Mouse (Mus musculus): ENCODE results near the gene Kat8. TPM values are rescaled to one million over a fixed set of nuclear protein-coding genes. Genes with fewer than 3 reads are reported as not detected.
"Not testable (repeated sequence)": the region's sequence is repeated elsewhere in the genome, so short reads cannot be mapped to it uniquely, and the experiment has no call there.

Gene Kat8
- polyA plus RNA-seq, 1 experiment = 12.2 TPM

DNA sequence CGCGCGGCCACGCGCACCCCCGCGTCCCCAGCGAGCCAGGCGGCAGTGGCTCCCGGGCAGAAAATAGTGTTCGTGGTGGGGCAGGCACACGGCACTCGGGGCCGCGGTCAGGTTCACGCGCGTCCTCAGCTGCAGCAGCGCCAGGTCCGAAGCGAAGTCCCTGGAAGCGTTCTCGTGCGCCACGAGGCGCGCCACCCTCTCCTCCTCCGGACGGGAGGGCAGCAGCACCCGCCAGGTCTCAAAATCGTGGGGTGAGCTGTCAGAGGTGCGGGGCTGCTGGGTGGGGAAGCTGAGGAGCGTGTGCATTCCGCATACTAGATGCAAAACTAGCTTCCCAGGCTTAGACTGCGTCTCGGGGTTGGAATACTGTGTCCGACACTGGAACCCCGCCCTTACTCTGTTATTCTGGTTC, 23.4 kb downstream of the Kat8 start:
- no peak for DNase-seq
- peak overlapping the region; percentile 75 for H3K4me3 ChIP-seq (ENCODE audit: insufficient read depth, low read depth, low read length)
- peak overlapping the region; percentile 6; the same call in 1 of the 2 replicates for H3K27ac ChIP-seq (ENCODE audit: insufficient read depth, low read depth, low read length)
- WGBS = under 1% methylated on average over 38 of the region's 38 CpGs
- H3K4me1 ChIP-seq (ENCODE audit: control insufficient read depth, insufficient read depth, low read length) = peaks cover 36% of the 10 kb centered on the region
- no peaks in the 10 kb centered on the region for H3K36me3 ChIP-seq (ENCODE audit: control insufficient read depth, insufficient read depth, low read length)
- TF ChIP-seq POLR2A (IDR thresholded peaks at IDR 0.05; ENCODE audit: low read depth, low read length) (no peak), CTCF (conservative IDR thresholded peaks at IDR 0.05; ENCODE audit: insufficient read depth, insufficient read length, low read depth, low read length) (no peak)
- H3K27me3 ChIP-seq (replicated peaks; ENCODE audit: control insufficient read depth, insufficient read depth, low read length) = no peaks in the 10 kb centered on the region

DNA sequence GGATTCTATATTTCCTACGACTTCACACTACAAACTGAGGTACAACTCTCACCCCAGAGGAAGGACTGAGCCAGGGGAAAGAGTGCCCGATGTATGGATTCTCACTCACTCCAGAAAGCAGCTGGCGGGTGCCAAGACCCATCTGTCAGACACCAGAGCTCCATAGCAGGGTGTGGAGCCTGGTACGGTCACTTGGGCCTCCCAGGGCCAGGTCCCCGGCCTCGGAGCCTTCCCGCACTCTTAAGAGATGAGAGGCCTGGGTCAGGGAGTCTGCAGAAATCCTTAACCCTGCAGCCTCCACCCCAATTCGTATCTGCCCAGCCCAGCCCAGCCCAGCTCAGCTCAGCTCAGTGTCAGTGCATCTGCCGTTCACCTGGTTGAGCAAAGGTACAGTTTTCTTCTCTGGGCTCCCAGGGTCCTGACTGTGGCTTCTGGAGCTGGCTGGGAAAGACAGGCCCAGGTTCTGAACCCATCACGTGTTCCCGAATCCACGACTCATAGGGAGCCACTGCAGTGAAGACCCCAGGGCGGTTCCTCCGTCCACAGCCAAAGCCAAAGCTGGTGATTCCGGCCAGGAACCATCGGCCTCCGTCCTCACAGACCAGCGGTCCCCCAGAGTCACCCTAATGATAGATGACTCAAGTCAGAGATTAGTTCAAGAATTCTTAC, 24.0 kb downstream of the Kat8 start:
- H3K27me3 ChIP-seq (replicated peaks; ENCODE audit: control insufficient read depth, insufficient read depth, low read length) = no peaks in the 10 kb centered on the region
- TF ChIP-seq POLR2A (IDR thresholded peaks at IDR 0.05; ENCODE audit: low read depth, low read length) (no peak), CTCF (conservative IDR thresholded peaks at IDR 0.05; ENCODE audit: insufficient read depth, insufficient read length, low read depth, low read length) (no peak)
- H3K4me1 ChIP-seq (ENCODE audit: control insufficient read depth, insufficient read depth, low read length) = peaks cover 33% of the 10 kb centered on the region
- peak overlapping the region; percentile 75 for H3K4me3 ChIP-seq (ENCODE audit: insufficient read depth, low read depth, low read length)
- no peaks in the 10 kb centered on the region for H3K36me3 ChIP-seq (ENCODE audit: control insufficient read depth, insufficient read depth, low read length)
- DNase-seq = no peak
- 65% methylated on average over 18 of the region's 18 CpGs for WGBS
- H3K27ac ChIP-seq (ENCODE audit: insufficient read depth, low read depth, low read length) = no peak overlapping the region

DNA sequence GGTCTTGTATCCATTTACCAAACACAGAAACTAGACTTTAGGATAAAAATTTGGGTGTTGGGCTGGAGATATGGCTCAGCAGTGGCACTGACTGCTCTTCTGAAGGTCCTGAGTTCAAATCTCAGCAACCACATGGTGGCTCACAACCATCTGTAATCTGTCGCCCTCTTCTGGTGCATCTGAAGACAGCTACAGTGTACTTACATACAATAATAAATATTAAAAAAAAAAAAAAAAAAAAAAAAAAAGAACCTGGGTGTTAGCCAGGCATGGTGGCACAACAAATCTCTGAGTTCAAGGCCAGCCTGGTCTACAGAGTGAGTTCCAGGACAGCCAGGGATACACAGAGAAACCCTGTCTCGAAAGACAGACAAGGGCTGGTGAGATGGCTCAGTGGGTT, 29.8 kb downstream of the Kat8 start:
- not testable (repeated sequence) for H3K4me1 ChIP-seq (ENCODE audit: control insufficient read depth, insufficient read depth, low read length); H3K4me3 ChIP-seq (ENCODE audit: insufficient read depth, low read depth, low read length); DNase-seq; H3K27me3 ChIP-seq (replicated peaks; ENCODE audit: control insufficient read depth, insufficient read depth, low read length); H3K36me3 ChIP-seq (ENCODE audit: control insufficient read depth, insufficient read depth, low read length); H3K27ac ChIP-seq (ENCODE audit: insufficient read depth, low read depth, low read length)
- 46% methylated on average over 2 of the region's 2 CpGs for WGBS

DNA sequence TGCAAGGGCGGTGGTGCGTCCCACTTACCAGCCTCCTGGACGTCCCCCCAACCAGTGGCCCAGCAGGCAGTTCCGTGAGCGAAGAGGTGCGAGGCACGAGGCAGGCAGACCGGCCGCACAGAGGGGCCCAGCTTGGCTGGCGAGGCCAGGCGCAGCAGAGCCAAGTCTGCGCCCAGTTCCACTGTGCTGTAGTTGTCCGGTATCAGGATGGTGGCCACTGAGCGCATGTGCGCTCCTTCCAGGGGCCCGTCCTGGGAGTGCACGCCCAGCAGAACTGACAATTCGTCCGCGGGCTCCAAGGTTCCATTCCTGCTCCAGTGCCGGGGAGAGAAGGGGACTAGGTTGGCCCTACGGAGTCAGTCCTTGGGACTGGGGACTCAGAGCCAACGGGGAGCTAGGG, 32.3 kb downstream of the Kat8 start:
- DNase-seq = no peak
- no peaks in the 10 kb centered on the region for H3K36me3 ChIP-seq (ENCODE audit: control insufficient read depth, insufficient read depth, low read length)
- no peaks in the 10 kb centered on the region for H3K27me3 ChIP-seq (replicated peaks; ENCODE audit: control insufficient read depth, insufficient read depth, low read length)
- H3K4me3 ChIP-seq (ENCODE audit: insufficient read depth, low read depth, low read length) = no peak overlapping the region
- H3K27ac ChIP-seq (ENCODE audit: insufficient read depth, low read depth, low read length) = no peak overlapping the region
- TF ChIP-seq POLR2A (IDR thresholded peaks at IDR 0.05; ENCODE audit: low read depth, low read length) = no peak
- no peak for TF ChIP-seq CTCF (conservative IDR thresholded peaks at IDR 0.05; ENCODE audit: insufficient read depth, insufficient read length, low read depth, low read length)
- WGBS = 18% methylated on average over 23 of the region's 23 CpGs
- H3K4me1 ChIP-seq (ENCODE audit: control insufficient read depth, insufficient read depth, low read length) = no peaks in the 10 kb centered on the region

DNA sequence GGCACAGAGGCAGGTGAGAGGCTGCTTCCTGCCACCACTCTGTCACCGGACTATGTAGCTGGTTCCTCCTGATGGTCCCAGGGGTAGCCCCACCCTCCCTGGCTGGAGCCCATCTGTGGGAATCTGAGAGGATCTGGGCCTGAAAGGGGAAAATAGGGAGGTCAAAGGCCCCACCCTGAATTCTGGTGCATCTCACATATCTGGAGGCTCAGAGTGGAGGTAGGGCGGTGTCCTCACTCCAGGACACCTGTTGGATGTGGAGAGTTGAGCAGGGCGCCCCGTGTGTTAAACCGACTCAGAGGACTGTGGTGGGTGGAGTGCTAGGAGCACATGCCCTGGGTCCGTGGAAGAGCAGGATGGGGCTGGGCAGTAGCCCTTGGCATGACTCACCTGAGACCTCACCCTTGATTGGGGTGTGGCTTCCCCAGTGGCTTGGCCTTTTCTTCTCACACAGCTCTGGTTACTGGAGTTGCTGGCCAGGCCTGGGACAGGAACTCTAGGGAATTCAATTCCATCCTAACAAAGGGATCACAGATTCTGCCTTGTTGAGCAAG, 34.2 kb downstream of the Kat8 start, which contains the start of gene Prss36:
Gene Prss36, minus strand, starts transcription at position 256 of the 554 bp plus-strand sequence.
- no peak for DNase-seq
- H3K27ac ChIP-seq (ENCODE audit: insufficient read depth, low read depth, low read length) = no peak within 1 kb of the TSS
- no peaks in the 10 kb centered on the region for H3K4me1 ChIP-seq (ENCODE audit: control insufficient read depth, insufficient read depth, low read length)
- H3K4me3 ChIP-seq (ENCODE audit: insufficient read depth, low read depth, low read length) = no peak within 1 kb of the TSS
- 78% methylated on average over 6 of the region's 6 CpGs for WGBS
- TF ChIP-seq CTCF (conservative IDR thresholded peaks at IDR 0.05; ENCODE audit: insufficient read depth, insufficient read length, low read depth, low read length) (no peak), POLR2A (IDR thresholded peaks at IDR 0.05; ENCODE audit: low read depth, low read length) (no peak)
- no peaks in the 10 kb centered on the region for H3K27me3 ChIP-seq (replicated peaks; ENCODE audit: control insufficient read depth, insufficient read depth, low read length)
- H3K36me3 ChIP-seq (ENCODE audit: control insufficient read depth, insufficient read depth, low read length) = no peaks in the 10 kb centered on the region

DNA sequence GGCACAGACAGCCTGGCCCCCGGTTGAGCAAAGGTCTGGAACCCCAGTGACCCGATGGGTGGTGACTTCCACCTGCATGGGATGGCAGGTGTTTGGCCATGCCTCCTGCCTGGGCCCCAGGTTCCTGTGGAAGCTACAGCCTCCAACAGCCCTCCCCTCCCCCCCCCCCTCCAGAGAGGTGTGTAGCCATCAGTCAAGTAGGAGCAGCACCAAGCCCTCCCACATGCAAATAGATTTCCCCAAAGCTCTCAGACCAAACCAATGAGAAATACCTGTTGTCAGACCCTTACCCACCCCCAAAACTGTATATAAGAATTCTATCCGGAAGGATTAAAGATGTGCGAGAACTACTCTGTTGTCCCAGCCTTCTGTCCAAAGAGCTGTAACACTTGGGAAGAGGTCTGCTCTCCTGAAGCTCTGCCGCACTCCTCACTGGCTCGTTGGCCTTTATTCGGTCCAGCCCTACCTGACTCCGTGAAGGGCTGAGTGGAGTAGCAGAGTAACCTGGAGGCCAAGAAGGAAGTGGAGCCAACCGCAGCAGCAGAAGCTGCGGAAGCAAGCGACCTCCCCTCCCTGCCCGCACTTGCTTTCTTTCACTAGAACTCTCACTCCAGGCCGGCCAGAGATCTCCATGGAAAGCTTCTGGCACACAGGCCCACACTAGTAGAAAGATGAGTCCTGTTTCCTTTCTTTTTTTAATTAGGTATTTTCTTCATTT, 40.7 kb downstream of the Kat8 start:
- WGBS = 52% methylated on average over 13 of the region's 13 CpGs

DNA sequence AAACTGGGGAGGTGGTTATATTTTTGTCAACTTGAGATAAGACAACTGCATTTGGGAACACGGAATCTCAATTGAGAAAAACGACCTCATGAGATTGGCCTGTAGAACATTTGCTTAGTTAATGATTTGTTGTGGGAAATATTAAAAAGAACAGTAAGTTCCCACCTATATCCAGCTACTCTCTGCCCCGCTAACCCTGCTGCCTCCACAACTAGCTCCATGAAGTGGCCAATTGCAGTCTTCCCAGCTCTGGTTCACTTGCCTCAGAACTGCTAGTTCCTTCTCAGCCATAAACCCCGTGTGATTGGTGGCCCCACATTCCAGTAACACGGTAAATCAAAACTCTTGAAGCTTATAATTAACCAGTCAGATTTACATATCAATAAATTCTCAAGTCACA, 47.0 kb downstream of the Kat8 start:
- no peaks in the 10 kb centered on the region for H3K36me3 ChIP-seq (ENCODE audit: control insufficient read depth, insufficient read depth, low read length)
- no peak for TF ChIP-seq CTCF (conservative IDR thresholded peaks at IDR 0.05; ENCODE audit: insufficient read depth, insufficient read length, low read depth, low read length)
- no peak for TF ChIP-seq POLR2A (IDR thresholded peaks at IDR 0.05; ENCODE audit: low read depth, low read length)
- H3K4me1 ChIP-seq (ENCODE audit: control insufficient read depth, insufficient read depth, low read length) = peaks cover 6% of the 10 kb centered on the region
- peak overlapping the region; percentile 68 for H3K27ac ChIP-seq (ENCODE audit: insufficient read depth, low read depth, low read length)
- no peak overlapping the region for H3K4me3 ChIP-seq (ENCODE audit: insufficient read depth, low read depth, low read length)
- peak; percentile 55 for DNase-seq
- H3K27me3 ChIP-seq (replicated peaks; ENCODE audit: control insufficient read depth, insufficient read depth, low read length) = no peaks in the 10 kb centered on the region
- 25% methylated on average over 5 of the region's 5 CpGs for WGBS

More for the DNA sequence above, 40.7 kb downstream of the Kat8 start:
- TF ChIP-seq CTCF (conservative IDR thresholded peaks at IDR 0.05; ENCODE audit: insufficient read depth, insufficient read length, low read depth, low read length) = no peak
- no peak for TF ChIP-seq POLR2A (IDR thresholded peaks at IDR 0.05; ENCODE audit: low read depth, low read length)
- H3K4me1 ChIP-seq (ENCODE audit: control insufficient read depth, insufficient read depth, low read length) = no peaks in the 10 kb centered on the region
- no peaks in the 10 kb centered on the region for H3K27me3 ChIP-seq (replicated peaks; ENCODE audit: control insufficient read depth, insufficient read depth, low read length)
- no peaks in the 10 kb centered on the region for H3K36me3 ChIP-seq (ENCODE audit: control insufficient read depth, insufficient read depth, low read length)
- H3K4me3 ChIP-seq (ENCODE audit: insufficient read depth, low read depth, low read length) = no peak overlapping the region
- no peak for DNase-seq
- no peak overlapping the region for H3K27ac ChIP-seq (ENCODE audit: insufficient read depth, low read depth, low read length)

Measured in kidney, adult 2 months (tissue).